Mouse (Mus musculus) cerebellum, adult 11-12 months (tissue): ENCODE results near the gene Zfp661.
"Not testable (repeated sequence)": the region's sequence is repeated elsewhere in the genome, so short reads cannot be mapped to it uniquely, and the experiment has no call there.

Experiments used
- DNase-seq: peaks from one replicate; pipeline ENCODE4 v3.0.0; 2022

Gene Zfp661

GRCm38 (mm10) chr2:127586694-127587513 lies at the start of gene Zfp661, which contains the start of gene Mrps5:
Zfp661 (minus strand) TSS chr2:127587094.
Mrps5 (plus strand) TSS chr2:127587222.
- peak; percentile 81 for DNase-seq

- DNase-seq, result no peak
Observed at GRCm38 (mm10) chr2:127635581-127635980, 48.7 kb upstream of the Zfp661 start.

DNA sequence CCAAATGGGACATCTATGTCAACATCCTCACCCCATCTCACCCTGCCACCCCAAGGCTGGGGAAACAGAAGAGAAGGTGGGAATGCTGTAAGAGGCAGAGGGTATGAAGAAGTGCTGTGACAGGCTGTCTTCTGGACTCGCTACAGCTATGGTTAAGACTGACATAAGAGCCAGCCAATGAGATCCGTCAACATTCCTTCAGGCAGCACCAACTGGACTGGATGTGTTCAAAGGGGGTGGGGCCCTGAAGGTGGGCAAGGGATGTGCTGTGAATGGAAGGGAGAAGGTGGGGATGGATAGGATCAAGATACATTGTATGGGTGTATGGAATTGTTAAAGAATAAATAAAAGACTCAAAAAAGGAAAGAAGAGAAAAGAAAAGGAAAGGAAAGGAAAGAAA lies 45.7 kb upstream of the Zfp661 start:
- DNase-seq, result no peak

DNA sequence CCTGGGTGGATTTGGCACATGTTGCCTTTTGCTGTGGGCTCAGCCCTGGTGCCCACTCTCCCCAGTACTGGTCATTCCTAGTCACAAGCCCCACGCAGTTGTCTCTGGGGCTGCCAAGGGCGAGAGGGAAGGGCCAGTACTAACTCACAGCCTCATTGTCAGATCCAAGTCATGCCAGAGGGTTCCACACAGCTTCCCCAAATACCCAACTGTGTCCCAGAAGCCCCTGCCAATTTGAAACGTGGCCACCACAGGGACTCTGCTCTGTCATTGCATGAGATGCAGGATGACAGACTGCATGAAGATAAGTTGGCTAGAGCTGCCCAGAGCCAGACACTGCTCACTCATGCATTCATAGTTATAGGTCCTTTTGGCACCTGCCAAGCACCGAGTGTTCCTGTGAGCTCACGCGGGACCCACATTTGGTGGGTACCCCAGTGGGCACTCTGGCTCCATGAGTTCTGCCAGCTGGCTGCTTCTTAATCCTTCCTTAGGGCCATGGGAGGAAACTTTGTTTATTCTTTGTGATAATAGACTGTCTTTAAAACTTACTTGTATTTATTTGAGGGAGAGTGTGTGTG lies 41.2 kb upstream of the Zfp661 start:
- DNase-seq, result peak; percentile 18

- peak; percentile 25 for DNase-seq
Observed at GRCm38 (mm10) chr2:127627354-127627753, 40.5 kb upstream of the Zfp661 start.

DNA sequence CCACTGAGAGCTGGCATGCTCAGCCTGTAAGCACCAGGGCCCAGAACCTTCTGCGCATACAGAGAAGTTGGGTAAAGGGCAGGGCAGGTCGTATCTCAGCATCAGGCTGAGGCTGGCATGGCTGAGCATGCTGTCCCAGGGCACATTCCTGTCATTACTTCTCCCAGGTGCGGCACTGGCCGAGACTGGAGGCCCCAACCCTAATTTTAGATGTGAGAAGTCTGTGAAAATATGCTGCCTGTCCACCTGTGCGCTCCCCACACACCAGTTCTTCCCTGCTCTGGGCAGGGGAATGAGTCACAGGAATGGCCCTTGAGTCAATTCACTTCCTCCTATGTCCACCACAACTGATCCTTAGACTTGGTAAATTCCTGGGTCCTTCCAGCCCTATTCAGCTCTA lies 38.8 kb upstream of the Zfp661 start:
- no peak for DNase-seq

- no peak for DNase-seq
Observed at GRCm38 (mm10) chr2:127624786-127625185, 37.9 kb upstream of the Zfp661 start.

DNA sequence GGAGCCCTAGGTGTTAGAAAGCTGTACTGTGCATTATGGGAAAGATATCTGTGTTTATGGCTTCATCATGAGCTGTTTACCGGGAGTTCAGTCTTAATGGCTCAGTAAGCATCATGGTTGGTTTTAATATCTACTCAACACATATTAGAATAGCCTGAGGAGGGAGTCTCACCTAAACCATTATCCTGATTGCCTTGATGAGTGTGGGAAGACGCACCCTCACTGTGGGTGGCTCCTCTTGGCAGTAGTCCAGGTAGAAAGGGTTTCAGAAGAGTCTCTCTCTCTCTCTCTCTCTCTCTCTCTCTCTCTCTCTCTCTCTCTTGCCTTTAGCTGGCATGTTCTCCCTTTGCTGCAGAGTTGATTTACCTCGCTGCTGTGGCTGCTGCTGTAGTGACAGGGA lies 35.2 kb upstream of the Zfp661 start:
- no peak for DNase-seq

GRCm38 (mm10) chr2:127619311-127619710 lies 32.4 kb upstream of the Zfp661 start:
- no peak for DNase-seq

GRCm38 (mm10) chr2:127612288-127612687 lies 25.4 kb upstream of the Zfp661 start:
- no peak for DNase-seq

DNA sequence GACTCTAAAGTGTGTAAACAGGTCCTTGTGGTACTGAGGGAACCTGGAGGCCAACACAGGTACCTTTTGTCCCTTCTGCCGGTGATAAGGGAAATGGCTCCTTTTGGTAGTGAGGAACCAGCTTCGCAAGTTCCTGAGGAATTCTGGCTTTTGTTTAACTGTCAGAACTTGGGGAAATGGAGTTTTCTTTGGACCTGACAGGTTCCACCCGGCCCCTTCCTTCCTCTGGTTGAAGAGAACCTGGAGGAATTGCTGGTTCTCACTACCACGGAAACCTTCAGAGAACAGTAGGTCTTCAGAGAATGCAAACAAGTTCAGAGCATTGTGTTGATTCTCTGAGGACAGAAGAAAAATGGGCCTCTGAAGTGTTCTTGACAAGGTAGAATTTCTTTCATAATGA lies 24.5 kb upstream of the Zfp661 start:
- no peak for DNase-seq

GRCm38 (mm10) chr2:127608986-127609385 lies 22.1 kb upstream of the Zfp661 start:
- no peak for DNase-seq

- no peak for DNase-seq
Observed at GRCm38 (mm10) chr2:127608234-127608633, 21.3 kb upstream of the Zfp661 start.

DNA sequence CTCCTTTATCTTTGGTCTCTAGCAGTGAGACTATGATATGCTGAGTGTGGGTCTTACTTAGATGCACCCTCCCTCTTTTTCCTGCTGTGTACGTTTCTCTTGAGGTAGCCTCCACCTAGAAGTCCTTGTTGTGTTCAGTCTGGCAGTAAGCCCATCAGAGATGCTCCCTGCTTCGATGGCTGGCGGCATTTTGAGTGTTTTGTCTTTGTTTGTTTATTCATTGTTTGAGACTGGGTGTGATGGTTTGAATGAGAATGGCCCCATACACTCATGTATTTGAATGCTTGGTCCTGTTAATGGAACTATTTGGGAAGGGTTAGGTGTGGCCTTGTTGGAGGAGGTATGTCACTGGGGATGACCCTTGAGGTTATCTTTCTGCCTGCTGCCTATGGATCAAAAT lies 18.3 kb upstream of the Zfp661 start:
- no peak for DNase-seq

DNA sequence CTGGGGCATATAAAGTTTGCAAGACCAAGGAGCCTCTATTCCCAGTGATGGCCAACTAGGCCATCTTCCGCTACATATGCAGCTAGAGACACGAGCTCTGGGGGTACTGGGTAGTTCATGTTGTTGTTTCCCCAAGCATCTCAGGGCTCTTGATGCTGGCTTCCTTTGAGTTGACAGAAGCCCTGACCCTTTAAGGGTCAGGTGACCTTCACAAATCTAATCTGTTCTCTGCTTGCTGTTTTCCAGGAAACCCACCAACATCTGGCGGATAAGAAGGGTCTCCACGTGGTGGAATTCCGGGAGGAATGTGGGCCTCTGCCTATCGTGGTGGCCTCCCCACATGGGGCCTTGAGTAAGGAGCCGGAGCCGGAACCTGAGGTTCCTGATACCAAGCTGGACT lies 16.5 kb upstream of the Zfp661 start:
- DNase-seq, result not testable (repeated sequence)

GRCm38 (mm10) chr2:127590840-127591239 lies 3.9 kb upstream of the Zfp661 start:
- no peak for DNase-seq

DNA sequence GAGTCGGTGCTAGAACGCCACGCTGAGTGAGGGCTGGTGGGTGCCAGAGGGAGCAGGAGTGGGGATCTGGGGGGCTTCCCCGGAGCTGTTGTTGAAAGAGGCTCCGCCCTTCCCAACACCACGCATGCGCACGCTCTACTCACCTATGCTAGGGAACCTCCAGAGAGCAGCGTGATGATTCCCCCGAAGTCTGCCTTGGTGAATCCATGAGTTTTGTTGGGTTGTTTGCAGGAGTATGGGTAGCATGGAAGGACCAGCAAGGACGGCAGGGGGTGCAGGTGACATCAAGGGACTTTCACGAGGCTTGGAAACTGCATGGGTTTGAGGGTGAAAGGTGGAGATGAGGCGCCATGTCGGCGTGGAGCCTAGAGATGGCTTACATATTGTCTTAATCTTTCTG lies 3.3 kb upstream of the Zfp661 start:
- DNase-seq, result no peak

DNA sequence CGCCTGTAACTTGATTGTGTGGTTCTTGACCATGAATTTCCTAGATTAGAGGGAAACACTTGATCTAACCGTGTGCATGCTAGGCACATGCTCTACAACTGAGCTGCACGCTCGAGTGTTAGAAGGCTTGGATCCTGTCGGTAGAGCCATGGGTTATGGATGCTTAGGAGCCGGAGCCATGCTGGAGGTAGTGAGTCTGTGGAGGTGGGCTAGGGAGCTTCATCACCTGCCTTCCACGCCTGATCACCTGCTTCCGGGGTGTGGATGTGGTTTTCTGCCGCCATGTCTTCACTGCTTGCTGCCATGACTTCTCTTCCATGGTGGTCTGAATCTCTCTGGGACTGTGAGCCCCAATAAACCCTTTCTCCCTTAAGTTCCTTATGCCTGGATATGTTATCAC lies 2.0 kb upstream of the Zfp661 start:
- DNase-seq, result no peak

GRCm38 (mm10) chr2:127587514-127587844 lies 585 bp upstream of the Zfp661 start:
- no peak for DNase-seq

- peak; percentile 97 for DNase-seq
Observed at GRCm38 (mm10) chr2:127584436-127584858, 2.4 kb downstream of the Zfp661 start.

DNA sequence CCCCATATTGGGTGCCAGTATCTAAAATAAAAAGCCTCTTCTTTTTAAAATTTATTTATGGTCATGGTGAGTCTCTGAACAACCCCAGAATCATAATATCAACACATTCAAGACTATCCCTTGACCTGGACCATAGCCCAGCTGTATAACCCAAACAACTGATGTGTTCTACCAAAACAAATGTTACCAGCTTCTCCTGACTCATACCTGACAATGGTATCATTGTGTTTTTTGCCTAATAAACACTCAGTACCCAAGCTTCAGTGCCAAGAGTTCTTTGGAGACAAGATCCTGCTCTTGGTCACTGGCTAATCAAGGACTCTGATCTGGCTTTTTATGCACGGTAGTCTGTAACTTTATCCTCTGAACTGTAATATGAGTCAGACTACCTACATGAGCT lies 13.6 kb downstream of the Zfp661 start:
- no peak for DNase-seq

DNA sequence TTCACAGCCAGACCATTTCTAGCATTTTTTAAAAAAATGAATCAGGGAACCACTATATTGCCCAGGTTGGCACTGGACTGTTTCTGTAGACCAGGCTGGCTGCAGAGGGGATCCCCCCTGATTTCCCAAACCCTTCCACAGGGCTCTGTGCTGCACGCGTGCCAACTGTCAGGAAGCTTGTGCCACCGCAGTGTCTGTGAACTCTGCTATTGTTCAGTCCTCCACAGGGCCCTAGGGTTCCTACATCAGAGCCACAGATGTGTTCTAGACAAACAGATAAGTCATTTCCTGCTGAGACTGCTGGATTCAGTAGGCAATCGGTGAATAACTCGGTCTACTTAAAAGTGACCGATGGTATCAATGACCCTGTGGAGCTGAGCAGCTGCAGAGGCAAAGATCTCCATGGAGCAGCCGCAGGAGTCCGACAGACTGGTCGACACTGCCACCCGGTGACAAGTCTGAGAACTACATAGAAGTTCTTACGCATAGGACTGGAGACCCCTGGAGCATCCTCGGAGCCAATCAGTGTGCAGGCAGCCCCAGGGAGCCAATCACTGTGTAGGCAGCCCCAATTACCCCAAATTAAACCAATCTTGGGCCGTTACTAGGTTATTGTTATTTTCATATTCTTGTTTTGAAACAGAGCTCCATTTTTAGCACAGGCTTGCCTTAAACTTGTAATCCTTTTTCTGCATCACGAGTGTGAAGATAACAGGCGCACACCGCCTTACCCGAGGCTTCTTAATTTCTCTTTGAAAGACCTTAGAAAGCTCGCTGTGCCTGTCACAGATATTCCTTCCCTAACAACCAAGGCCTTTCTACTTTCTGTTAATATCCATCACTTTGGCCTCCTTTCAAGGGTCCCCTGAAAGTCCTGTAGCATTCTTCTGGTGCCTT lies 27.6 kb downstream of the Zfp661 start:
- peak; percentile 83 for DNase-seq

GRCm38 (mm10) chr2:127551078-127551477 lies 35.8 kb downstream of the Zfp661 start:
- peak; percentile 87 for DNase-seq

DNA sequence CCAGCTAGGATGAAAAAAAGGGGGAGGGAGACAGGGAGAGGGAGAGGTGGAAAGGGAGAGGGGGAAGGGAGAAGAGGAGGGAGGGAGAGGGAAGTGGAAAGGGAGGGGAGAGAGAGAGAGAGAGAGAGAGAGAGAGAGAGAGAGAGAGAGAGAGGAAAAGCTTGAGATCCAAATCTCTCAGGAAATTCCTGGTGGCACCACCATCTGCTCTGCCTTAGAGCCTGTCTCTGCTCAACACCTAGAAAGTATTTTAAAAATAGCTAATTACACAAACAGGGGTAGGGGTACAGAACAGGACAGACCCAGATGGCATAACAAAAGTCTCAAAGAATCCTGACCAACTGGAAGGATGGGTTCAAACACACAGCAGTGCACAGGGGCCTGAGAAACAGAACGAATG lies 36.4 kb downstream of the Zfp661 start:
- DNase-seq, result peak; percentile 41
